Mouse (Mus musculus) urinary bladder, adult 2 months (tissue): ENCODE data around the gene Tmub1. TPM values are rescaled to one million over a fixed set of nuclear protein-coding genes. Genes with fewer than 3 reads are reported as not detected.

Experiments
- DNase-seq: peaks from one replicate; pipeline ENCODE4 v3.0.0; 2022; ENCODE audit warnings: low spot score
- polyA plus RNA-seq: library from polyadenylated mRNA; depleted of rRNA; stranded (reverse); fragments of >200 nt; gene quantifications from 2 replicates; pipeline ENCODE4 v1.2.3, GENCODE M21; 2012; rRNA removed

Gene Tmub1
- 24.5 TPM in 2 replicates for polyA plus RNA-seq

DNA sequence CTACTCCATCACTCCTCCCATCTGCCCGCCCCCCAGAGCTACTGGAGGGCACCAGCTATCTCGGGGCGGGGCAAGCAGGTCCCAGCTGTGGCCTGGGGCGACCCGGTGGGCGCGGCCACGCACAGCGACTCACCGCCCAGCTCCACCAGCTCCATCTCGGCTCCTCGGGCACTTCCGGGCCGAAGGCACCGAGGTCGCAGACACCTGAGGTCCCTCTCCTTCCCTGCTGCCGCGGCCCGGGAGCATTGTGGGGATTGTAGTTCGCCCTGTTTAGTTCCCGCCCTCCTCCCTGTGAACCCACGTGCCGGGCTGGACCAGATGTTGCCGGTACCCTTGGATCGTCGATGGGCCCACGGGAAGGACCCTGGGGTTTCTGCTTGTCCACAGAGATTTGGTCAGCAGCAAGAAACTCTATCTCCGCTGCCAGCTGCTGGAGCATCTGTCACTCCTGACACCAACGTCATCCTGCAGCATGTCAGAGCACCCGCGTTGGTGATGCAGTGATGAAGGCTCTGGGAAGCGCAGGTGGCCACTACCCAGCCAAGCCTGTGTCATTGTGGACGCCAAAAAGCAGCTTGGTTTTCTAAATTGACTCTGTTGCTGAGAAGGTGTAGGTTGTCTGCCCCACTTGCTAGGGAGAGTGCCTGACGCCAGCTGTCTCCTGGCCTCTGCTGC, at the start of gene Tmub1:
TSS of gene Tmub1 (minus strand) at position 231 of the 675 bp plus-strand sequence.
- peak; percentile 68 for DNase-seq

DNA sequence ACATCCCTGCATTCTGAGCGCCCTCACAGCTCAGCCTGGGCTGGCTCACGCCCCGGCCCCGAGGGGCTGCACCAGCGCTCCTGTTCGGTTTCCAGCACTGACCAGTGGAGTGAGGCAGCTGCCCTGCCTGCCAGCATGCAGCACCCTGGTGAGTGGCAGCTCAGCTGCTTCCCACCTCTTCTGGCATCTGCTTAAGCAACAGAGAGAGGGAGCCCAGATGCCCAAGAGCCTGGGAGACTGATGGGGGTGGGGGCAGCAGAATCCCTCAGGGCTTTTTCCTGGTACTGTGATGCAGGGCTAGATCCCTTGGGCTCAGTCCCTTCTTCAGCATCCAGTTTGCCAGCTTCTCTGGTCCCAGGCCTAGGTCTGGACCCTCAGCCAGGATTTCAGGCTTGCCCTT, 49.1 kb upstream of the Tmub1 start:
- no peak for DNase-seq

DNA sequence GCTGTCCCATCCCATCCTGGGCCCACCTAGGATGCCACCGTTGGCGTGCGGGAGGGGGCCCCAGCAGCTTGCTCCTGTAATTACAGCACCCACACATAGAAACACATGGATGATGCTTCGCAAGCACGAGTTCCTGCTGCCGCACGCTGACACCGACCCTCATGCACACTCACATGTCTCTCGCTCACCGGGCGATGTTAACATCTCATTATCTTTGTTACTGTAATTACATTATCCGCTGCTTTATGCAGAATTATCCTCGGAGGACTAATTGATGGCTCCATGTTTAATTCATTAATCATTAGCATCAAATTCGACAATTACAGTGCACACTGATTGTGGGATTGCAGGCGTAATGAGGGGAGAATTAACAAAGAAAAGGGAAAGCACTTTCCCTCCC, 47.4 kb upstream of the Tmub1 start:
- DNase-seq = no peak

DNA sequence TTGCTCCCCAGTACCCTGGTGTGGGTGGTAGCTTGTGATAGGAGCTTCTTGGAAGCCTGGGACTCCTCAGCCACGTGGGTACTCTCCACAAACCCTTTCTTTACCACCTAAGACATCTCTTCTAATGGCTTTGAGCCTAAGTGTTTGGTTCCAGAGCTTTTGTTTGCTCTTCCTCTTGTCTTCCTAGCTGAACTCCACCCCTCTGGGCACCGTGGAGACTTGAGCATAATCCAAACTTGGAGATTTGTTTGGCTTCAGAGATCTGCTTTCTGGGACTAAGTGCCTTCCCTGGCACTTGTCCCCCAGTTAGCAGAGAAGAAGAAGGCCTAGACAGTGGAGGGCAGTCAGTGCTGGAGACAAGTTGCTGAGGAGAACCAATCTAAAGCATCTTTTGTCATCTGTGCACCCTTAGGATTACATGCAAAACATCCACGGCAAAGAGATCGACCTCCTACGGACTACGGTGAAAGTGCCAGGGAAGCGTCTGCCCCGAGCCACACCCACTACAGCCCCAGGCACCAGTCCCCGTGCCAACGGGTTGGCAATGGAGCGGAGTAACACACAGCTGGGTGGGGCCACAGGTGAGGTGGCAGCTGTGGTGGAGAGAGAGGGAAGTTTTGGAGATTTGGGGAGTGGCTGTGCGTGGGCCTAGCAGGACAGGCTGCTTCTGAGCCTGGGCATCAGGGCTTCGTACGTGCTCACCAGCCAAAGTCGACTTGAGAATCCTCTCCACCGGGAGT, 45.1 kb upstream of the Tmub1 start:
- DNase-seq = no peak

DNA sequence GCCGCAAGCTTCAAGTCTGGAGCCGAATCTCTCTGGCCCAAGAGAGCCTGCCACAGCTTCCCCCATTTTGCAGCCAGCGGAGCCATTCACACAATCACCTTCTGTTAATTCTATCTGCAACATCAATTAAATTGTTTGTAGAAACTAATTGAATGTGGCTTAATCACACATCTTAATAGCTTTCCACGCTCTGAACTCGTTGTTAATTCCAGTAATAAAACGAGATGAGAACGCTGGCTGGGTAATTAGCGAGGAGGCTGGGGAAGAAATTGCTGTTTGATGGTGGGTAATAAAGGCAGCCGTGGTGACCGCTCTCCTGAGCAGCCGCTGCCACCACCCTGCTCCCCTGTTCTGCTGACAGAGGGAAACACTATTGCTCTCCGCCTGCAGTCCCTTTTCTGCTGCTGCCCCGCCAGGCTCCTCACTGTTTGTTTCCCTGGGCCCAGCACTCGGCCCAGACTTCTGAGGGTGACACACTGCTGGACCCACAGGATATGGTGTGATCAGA, 42.8 kb upstream of the Tmub1 start:
- DNase-seq = no peak

DNA sequence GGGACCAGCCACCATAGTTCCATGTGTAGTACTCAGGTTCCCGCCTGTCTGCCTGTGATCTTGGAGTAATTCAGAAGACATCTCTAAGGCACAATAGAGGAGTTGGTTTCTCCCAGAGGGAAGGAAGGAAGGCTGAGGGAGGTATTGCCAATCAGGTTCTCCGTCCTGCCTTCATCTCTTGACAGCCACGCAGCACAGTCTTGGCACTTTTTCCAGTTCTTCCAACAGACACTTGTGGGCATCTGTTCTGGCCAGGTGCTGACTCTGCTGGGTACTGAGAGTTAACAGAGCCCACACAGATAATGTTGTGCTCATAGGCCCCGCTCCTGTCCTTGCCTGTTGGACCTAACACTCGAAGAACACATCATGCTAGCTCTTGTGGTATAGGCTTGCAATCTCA, 39.1 kb upstream of the Tmub1 start:
- DNase-seq = no peak

DNA sequence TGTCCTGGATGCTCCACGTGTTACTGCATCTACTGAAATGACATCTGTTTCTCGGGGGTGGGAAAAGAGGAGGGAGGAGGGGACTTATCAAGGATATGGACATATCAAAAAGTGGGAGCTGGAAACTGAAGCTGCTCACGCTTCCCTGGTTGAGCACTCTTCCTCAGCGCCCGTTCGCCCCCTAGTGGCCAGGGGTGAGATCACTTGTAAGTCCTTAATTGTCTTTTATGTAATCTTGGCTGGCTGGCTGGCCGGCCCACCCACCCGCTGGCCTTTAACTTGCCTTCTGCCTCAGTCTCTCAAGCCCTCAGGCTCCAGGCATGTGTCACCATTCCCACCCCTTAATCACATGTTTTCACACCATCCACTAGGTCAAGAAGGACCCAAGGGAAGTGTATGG, 38.4 kb upstream of the Tmub1 start:
- peak; percentile 77 for DNase-seq

DNA sequence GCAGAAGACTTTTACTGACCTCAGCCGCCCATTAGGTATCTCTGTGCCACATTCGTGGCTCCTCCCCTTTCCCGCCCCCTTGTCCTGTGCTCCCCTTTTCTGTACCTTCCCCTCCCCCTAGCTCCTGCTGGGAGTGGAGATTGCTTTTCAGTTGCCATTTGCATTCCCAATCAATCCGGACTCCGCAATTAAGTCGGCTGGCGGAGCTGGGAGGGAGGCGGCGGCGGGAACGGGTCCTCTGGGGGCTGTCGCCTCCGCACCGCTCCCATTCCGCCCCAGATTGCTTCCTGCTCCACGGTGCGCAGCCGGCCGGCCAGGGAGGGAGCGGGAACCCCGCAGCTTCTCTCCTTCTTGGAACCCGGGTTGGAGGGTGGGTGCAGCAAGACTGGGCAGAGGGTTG, 37.3 kb upstream of the Tmub1 start:
- DNase-seq = no peak

DNA sequence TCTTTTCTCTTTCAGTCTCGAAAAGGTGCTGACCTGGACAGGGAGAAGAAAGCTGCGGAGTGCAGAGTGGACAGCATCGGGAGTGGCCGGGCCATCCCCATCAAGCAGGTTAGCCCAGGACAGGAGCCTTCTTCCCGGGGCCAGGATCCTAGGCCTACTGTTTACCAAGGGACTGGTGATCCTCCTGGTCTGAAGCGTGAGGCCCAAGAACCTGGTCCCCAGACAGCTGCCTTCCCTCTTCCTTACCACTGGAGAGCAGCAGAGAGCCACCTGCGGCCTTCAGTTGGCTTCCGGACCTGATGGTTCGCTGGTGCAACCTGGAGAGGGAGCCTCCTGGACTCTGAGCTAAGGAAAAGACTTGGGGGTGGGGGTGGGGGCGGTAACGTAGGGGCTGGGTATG, 35.7 kb upstream of the Tmub1 start:
- DNase-seq = no peak

DNA sequence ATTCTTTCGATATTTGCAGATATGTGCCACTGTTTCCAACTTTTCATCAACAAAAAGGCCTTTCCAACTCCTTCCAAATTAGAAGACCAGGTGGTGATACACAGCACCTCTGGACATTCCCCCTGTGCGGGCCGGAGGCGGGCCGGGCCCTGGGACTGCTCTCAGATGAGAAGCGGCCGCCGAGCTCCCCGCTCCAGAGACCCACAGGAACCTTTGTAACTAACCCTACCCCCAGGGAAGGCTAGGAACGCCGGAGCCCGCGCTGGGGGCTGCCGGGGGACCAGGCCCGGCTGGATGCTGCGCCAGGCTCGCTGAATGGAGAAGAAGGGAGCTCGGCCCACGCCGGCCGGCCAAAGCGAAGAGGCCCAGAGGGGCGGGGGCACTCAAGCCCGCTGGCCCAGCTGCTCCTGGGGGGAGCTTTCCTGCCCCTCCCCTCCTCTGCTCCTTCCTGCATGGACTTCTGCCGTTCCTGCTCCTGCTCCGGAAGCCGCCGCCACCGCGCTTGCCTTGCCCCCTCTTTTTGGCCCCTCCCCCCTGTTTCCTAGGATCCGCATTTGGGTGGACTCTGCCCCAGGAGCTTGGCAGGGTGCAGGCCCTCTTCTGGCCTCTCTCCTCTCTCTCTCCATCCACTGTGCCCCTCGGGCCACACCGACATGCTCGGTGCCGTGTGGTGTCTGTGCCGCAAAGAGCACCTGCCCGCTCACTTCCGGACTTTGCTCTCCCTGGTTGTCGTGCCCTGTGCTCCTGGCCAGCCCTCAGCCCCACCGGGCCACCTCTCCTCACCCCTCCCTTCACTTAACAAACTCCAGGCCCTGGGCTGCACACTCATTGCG, 34.8 kb upstream of the Tmub1 start:
- DNase-seq = no peak

DNA sequence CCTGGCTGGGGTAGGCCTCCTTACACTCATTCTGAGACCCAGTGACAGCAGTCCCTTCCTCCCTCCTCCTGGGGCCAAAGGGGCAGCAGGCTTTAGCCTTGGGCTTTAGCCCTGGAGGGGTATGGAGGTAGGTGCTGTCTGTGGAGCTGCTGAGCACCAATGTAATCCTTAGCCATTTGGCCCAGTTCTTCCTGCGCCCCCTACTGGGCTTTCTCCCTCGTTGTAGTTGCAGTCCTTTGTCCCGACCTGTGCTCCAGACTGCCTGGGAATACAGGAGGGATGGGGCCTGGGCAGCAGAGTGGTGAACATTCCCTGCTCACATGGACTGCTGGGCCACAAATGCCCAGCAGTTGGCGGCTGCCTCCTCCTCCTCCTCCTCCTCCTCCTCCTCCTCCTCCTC, 34.0 kb upstream of the Tmub1 start:
- no peak for DNase-seq

DNA sequence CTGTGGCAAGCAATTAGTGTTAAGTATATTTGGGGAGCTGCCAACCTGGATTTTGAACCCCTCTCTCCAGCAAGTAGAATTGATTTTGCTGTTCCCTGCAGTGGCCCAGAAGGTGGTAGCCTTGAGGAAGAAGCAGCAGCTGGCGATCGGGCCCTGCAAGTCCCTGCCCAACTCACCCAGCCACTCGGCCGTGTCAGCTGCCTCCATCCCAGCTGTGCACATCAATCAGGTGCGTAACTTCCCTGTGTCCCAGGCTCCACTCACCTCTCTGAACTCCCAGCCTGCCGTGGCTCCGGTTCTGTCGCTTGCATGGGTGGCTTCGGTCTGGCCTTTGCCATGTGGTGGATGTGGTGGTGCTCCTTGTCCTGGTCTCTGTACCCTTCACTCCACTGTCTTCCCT, 30.3 kb upstream of the Tmub1 start:
- no peak for DNase-seq

DNA sequence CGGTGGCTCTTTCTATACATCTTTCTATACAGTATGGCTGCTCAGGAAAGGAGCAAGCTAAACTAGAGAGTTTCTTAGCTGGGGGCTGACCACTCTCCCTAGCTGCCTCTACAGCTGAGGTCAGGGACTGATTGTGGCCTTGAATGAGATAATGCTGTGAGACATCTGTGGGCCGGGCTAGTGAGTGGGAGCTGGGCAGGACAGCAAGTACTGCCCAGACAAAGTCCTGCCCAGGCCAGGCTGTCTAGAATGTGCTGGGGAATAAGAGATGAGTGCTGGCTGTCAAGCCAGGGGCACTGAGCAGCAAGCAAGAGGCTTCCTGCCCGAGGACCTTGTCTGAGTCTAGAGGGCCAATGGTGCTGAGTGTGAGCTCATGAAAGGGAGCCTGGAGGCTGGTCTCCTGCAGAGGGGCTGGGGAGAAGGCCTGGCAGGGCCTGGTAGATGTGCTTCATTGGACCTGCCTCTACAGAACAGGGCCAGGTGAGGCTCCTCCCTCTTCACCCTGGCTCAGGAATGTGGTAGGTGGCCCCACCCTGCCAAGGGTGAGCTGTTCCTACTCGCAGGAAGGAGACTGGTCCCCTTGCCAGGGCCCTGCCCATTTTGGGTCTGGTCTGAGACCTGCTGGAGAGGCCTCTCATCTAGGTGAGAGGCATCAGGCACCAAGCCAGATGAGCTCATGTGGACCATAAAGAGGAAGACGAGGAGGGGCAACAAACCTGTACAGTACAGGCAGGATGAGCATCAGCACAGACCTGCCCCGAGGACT, 28.0 kb upstream of the Tmub1 start:
- DNase-seq = peak; percentile 62

DNA sequence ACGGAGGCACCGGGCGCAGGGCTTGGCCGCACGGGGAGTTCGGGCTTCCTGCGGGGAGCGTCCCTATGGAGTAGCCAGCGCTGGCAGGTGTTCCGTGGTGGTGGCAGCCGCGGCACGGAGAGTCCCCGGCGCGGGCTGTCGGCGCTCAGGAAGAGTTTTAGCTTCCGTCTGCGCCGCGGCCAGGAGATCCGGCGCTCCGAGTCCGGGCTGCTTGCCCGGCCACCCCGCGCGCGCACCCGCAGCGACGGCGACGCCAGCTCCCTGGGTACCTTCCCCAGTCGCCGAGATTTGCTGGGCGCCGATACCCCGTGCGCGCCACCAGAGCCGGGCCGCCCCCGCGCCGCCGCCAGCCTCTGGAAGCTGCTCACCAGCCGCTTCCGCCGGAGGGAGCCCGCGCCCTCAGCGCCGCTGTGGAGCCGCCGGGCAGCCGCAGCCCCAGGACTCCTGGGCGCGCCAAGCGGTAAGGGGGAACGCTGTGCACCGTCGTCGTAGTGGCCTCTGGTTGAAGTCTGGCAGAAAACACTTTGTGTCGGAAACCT, 27.1 kb upstream of the Tmub1 start:
- peak; percentile 45 for DNase-seq

DNA sequence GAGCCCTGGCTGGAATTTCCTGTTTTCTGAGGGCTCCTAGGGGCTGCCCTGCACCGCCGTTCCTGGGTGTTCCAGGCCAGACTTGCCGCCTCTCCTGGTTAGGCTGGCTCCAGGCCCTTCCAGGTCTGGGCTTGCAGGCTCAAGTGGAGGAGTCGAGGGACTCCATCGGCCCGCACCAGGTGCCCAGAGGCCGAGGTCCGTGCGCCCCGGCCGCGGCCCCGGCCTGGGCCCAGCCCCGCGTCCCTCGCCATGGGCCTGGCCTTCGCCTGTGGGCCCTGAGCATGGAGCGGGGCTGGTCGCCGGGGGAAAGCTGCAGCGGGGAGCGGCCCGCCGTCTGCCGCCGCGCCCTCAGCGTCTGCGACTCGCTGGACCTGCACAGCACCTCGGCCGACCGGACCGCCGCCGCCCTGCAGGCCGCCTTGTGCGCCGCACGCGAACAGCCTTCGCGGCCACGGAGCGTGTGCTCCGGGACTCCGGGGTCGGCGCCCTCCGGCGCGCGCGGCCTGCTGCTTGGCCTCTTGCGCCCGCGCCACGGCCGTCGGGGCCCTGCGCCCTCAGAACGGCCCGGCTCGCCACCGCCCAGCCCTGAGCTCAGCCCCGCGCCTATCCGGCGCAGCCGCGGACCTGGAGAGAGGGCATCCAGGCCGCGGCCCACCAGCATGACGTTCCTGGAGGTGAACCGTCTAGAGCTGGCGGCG, 26.5 kb upstream of the Tmub1 start:
- DNase-seq = peak; percentile 65

DNA sequence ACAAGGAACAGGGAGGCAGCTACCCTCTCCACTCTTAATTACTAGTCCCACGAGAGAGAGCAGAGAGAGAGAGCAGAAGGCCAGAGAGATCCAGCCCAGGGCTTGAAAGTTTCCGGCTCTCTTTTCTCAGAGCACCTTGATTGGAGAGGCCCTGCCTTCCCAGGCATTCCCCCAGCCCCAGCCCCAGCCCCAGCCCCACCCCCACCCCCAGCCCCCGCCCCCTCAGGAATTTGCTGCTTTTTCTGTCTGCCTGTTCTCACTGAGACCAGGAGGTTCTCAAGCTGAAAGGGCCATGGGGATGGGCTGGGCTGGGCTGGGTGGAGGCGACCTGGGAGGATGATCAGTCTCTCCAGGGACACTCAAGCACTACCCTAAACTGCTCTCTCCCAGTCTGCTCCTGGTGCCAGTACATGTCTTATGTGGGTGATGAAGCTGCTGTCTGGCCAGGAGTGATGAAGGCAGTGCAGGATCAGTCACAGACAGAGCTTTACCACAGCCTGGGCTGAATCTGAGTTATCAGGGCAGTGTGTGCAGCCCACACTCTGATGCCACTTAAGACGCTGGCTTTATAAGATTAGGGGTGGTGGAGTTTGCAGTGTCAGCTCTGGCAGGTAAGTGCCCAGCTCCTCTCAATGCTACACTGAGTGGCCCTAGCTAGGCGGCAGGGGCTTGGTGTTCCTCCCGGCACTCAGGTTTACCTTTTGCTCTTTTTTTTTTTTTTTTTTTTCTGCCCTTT, 25.4 kb upstream of the Tmub1 start:
- no peak for DNase-seq

DNA sequence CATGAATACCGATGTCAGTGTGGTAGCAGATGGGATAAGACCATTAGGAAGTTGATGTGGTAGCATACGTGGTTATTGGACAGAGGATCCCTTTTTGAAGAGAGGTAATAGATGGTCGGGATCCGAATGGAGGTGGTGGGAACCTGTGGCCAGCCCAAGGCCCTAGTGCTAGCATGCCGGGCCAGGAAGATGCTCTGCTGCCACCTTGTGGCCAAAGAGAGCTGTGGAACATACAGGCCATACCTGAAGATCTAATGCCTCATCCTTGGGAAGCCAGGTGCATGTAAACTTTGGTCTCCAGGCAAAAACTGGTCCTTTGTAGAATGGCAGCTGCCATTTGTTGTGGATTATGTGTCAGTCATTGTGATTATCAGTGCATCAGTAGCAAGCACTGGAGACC, 22.9 kb upstream of the Tmub1 start:
- DNase-seq = no peak

DNA sequence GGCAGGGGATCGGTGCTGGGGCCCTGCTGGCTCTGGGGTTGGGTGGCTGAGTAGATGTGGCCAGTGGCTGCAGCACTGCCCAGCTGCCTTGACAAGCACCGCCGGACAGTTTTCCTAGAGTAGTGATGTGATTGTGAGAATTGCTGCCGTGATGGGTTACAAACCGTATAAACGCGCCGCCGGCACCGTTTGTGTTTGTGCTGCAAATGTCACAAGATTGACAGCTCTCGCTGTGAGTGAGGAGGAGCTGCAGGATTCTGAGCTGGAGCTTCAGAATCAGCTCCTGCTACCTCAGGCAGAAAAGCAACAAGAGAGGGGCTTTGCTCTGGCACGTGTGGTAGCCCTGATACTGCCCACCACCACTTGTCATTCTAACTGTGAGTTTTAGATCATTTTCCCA, 19.1 kb upstream of the Tmub1 start:
- no peak for DNase-seq

DNA sequence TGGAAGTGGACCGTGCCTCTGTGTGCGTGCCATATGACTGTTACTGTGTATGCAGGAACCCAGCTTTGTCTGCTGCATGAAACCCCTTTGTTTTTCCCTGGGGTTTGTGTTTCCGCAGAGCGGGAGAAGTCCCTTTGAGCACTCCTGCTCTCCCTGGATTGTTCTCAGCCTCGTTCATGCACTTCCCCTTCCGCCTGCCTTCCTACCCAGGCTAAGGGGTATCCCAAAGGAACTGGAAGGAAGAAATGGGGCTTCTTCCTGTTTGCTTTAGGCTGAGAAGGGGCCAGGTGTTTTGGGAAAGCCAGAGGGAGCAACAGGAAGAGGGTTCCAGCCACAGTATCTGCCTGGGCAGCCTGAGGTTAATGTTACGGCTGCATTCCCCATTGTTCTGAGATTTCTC, 8.0 kb upstream of the Tmub1 start:
- no peak for DNase-seq

DNA sequence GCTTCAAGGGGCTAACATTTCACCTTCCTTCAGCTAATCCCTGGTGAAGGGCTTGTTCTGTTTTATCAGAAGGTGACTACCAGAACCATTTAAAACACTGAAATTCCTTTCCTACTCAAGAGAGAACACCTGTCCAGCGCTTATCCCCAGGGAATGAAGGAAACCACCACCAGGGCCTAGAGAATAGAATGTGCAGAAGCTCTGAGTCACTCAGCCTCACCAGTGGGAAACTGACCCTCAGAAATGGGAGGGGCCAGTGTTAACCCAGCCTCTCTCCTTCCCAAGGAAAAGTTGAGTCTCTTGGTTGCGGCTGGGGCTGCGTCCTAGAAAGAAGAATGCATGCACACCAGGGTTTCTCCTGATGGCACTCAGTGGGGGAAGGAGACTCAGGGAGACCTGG, 7.4 kb upstream of the Tmub1 start:
- no peak for DNase-seq
